ENCODE assay signal across 22 mouse cellular contexts in genomic region chr5:35014036-35014435, GRCm38 (mm10). TPM values are rescaled to one million over a fixed set of nuclear protein-coding genes. Genes with fewer than 3 reads are reported as not detected.
DNase-seq lines count a peak whose midpoint lies in the region; ATAC-seq and TF ChIP-seq lines count a peak whose summit lies in the region.
"Had no signal": no experiment of that assay in that cellular context is flagged by ENCODE, and none has a peak within 500 bp of the region (broad histone marks: within the 10 kb centered on the region; RNA-seq: fewer than 3 reads in every experiment).

No protein-coding gene starts in this region.

- peak; percentile 55; the same call in 1 of the 2 replicates for ATAC-seq in forebrain, embryonic 11.5 days (replicated peaks; ENCODE audit: low FRiP score)
- ATAC-seq in forebrain, postnatal 0 days, result peak; percentile 57
- peak; percentile 56; the same call in 1 of the 2 replicates for ATAC-seq in neural tube, embryonic 14.5 days (ENCODE audit: low read depth)
- ATAC-seq: CD4-positive, CD25-positive, alpha-beta regulatory T cell, adult 4 months; intestine, postnatal 0 days; lung, postnatal 0 days had no signal

- H3K27me3 ChIP-seq in forebrain, embryonic 11.5 days (ENCODE audit: control insufficient read depth, insufficient read depth, low read length), result no peaks in the 10 kb centered on the region
- H3K27me3 ChIP-seq in forebrain, postnatal 0 days (ENCODE audit: insufficient read depth, low read length), result no peaks in the 10 kb centered on the region
- H3K27me3 ChIP-seq in neural tube, embryonic 14.5 days (ENCODE audit: control insufficient read depth, insufficient read depth, low read length), result no peaks in the 10 kb centered on the region
- H3K27me3 ChIP-seq: liver, embryonic 13.5 days; megakaryocyte, embryonic 14.5 days had no signal

- H3K9me3 ChIP-seq in forebrain, embryonic 11.5 days (ENCODE audit: control insufficient read depth, low read length), result no peaks in the 10 kb centered on the region
- no peaks in the 10 kb centered on the region for H3K9me3 ChIP-seq in forebrain, postnatal 0 days (ENCODE audit: low read length)
- H3K9me3 ChIP-seq in neural tube, embryonic 14.5 days (ENCODE audit: control insufficient read depth, low read length), result no peaks in the 10 kb centered on the region
- H3K9me3 ChIP-seq: heart, embryonic 10.5 days; liver, embryonic 13.5 days; megakaryocyte, embryonic 14.5 days had no signal

- peak overlapping the region; percentile 46; the same call in 1 of the 2 replicates for H3K27ac ChIP-seq in forebrain, embryonic 11.5 days (ENCODE audit: low read depth, low read length)
- no peak overlapping the region for H3K27ac ChIP-seq in forebrain, postnatal 0 days (ENCODE audit: low read depth, low read length)
- H3K27ac ChIP-seq in neural tube, embryonic 14.5 days (ENCODE audit: low read depth, low read length), result peak overlapping the region; percentile 55; the same call in 1 of the 2 replicates
- H3K27ac ChIP-seq: heart, embryonic 10.5 days; liver, embryonic 13.5 days; stomach, postnatal 0 days had no signal

- H3K4me2 ChIP-seq in forebrain, embryonic 11.5 days (ENCODE audit: low read depth, low read length, severe bottlenecking), result no peak overlapping the region
- no peak overlapping the region for H3K4me2 ChIP-seq in forebrain, postnatal 0 days (ENCODE audit: low read depth)
- no peak overlapping the region for H3K4me2 ChIP-seq in neural tube, embryonic 14.5 days (ENCODE audit: low read depth, low read length)
- H3K4me2 ChIP-seq: liver, embryonic 13.5 days had no signal

- H3K4me3 ChIP-seq in forebrain, embryonic 11.5 days (ENCODE audit: low read depth, low read length), result no peak overlapping the region
- H3K4me3 ChIP-seq in forebrain, postnatal 0 days (ENCODE audit: low read depth, low read length), result no peak overlapping the region
- no peak overlapping the region for H3K4me3 ChIP-seq in neural tube, embryonic 14.5 days (ENCODE audit: low read depth, low read length)
- H3K4me3 ChIP-seq: heart, embryonic 10.5 days; liver, embryonic 13.5 days; megakaryocyte, embryonic 14.5 days had no signal

- 50% methylated on average over 6 of the region's 6 CpGs for WGBS in forebrain, embryonic 11.5 days
- WGBS in forebrain, postnatal 0 days, result 38% methylated on average over 6 of the region's 6 CpGs
- 17% methylated on average over 6 of the region's 6 CpGs for WGBS in neural tube, embryonic 14.5 days

- TF ChIP-seq CTCF in forebrain, postnatal 0 days (IDR thresholded peaks at IDR 0.05; ENCODE audit: low read depth), result no peak

- H3K4me1 ChIP-seq in forebrain, embryonic 11.5 days (replicated peaks; ENCODE audit: control insufficient read depth, insufficient read depth, low read length), result no peaks in the 10 kb centered on the region
- H3K4me1 ChIP-seq in forebrain, postnatal 0 days (ENCODE audit: insufficient read depth), result 0 out of 2 replicates have a peak, but pooled peaks cover 10% of the 10 kb centered on the region
- peaks cover 6% of the 10 kb centered on the region; the same call in 1 of the 2 replicates for H3K4me1 ChIP-seq in neural tube, embryonic 14.5 days (ENCODE audit: control insufficient read depth, insufficient read depth, low read length)

- no peaks in the 10 kb centered on the region; the same call in 1 of the 2 replicates for H3K36me3 ChIP-seq in forebrain, embryonic 11.5 days (ENCODE audit: control insufficient read depth, insufficient read depth, low read length)
- H3K36me3 ChIP-seq in forebrain, postnatal 0 days (ENCODE audit: insufficient read depth), result no peaks in the 10 kb centered on the region
- H3K36me3 ChIP-seq in neural tube, embryonic 14.5 days (ENCODE audit: control insufficient read depth, insufficient read depth, low read length), result no peaks in the 10 kb centered on the region

- no peak overlapping the region for H3K9ac ChIP-seq in forebrain, embryonic 11.5 days (ENCODE audit: low read length)
- no peak overlapping the region for H3K9ac ChIP-seq in forebrain, postnatal 0 days
- H3K9ac ChIP-seq in neural tube, embryonic 14.5 days (replicated peaks; ENCODE audit: low read depth, low read length), result no peak overlapping the region
- H3K9ac ChIP-seq: liver, embryonic 13.5 days had no signal

- DNase-seq in forebrain, embryonic 11.5 days (ENCODE audit: low spot score), result no peak
- no peak for DNase-seq in forebrain, postnatal 0 days
- peak; percentile 45 for DNase-seq in mesoderm, embryonic 11.5 days (ENCODE audit: low read depth, low spot score)
- no peak for DNase-seq in layer of hippocampus, adult 9-11 months
- no peak for DNase-seq in yolk sac, embryonic 10.5 days (ENCODE audit: low spot score)
- no peak for DNase-seq in B cell, adult 2 months
- DNase-seq: adrenal gland, postnatal 25 days; cerebellum, adult 9-11 months; heart, postnatal 36 days; kidney, postnatal 10 days; liver, embryonic 13.5 days; right cerebral cortex, postnatal 14 days; thymus, postnatal 14 days had no signal

RNA-seq across cellular contexts. Expression of gene Hgfac, which starts 27.3 kb away (rescaled TPM):
- polyA plus RNA-seq in forebrain, embryonic 11.5 days (2014; fragmentation: Nextera tagmentation; extraction: Ambion mirVana), result 0.17 and 0.45 TPM in 2 replicates
- total RNA-seq in forebrain, postnatal 0 days (2014; rRNA removed), result 0.69 and 2.1 TPM in 2 replicates
- polyA plus RNA-seq in forebrain, postnatal 0 days (2015; fragmentation: Nextera tagmentation; extraction: Ambion mirVana), result 0.36 TPM in 1 of 2 replicates, not detected in the other
- 0.40 and 0.54 TPM in 2 replicates for polyA plus RNA-seq in neural tube, embryonic 14.5 days (2014; fragmentation: Nextera tagmentation; extraction: Ambion mirVana)
- total RNA-seq: neutrophil, adult 5-6 weeks had no signal
- polyA plus RNA-seq: embryonic facial prominence, embryonic 11.5 days had no signal

RNA-seq across cellular contexts. Expression of gene Dok7, which starts 42.5 kb away (rescaled TPM):
- polyA plus RNA-seq in forebrain, embryonic 11.5 days (2014; fragmentation: Nextera tagmentation; extraction: Ambion mirVana), result 0.16 TPM in 1 of 2 replicates, not detected in the other
- 15.0 and 16.4 TPM in 2 replicates for total RNA-seq in forebrain, postnatal 0 days (2014; rRNA removed)
- 9.6 and 10.1 TPM in 2 replicates for polyA plus RNA-seq in forebrain, postnatal 0 days (2015; fragmentation: Nextera tagmentation; extraction: Ambion mirVana)
- polyA plus RNA-seq in neural tube, embryonic 14.5 days (2014; fragmentation: Nextera tagmentation; extraction: Ambion mirVana), result 4.2 and 5.7 TPM in 2 replicates
- total RNA-seq: neutrophil, adult 5-6 weeks had no signal
- polyA plus RNA-seq: CD4-positive, CD25-positive, alpha-beta regulatory T cell, adult 4 months had no signal
